Mouse (Mus musculus) spleen, adult 2 months (tissue): Measurements from ENCODE around the gene S1pr4. TPM values are rescaled to one million over a fixed set of nuclear protein-coding genes. Genes with fewer than 3 reads are reported as not detected.

Experiments used
- DNase-seq, 2 experiments: peaks; one replicate each; pipeline versions ENCODE4 v3.0.0 to v3.0.0-alpha.2; 2012 to 2021; ENCODE audit warnings: low spot score in 2 of 2, low read depth in 1 of 2
- H3K27ac ChIP-seq: fragments of 200-500 bp; 2 replicates; pipeline ENCODE4 v1.5.1; 2012; ENCODE audit warnings: low read length, inconsistent platforms; ENCODE audit not compliant: insufficient read depth
- H3K27me3 ChIP-seq: fragments of 200-500 bp; 2 replicates; pipeline ENCODE4 v1.6.1; 2012; ENCODE audit warnings: mild to moderate bottlenecking, moderate library complexity, low read length, inconsistent platforms; ENCODE audit not compliant: control insufficient read depth, insufficient read depth
- H3K36me3 ChIP-seq: fragments of 200-500 bp; 2 replicates; pipeline ENCODE4 v1.6.1; 2012; ENCODE audit warnings: mild to moderate bottlenecking, low read length, inconsistent platforms; ENCODE audit not compliant: control insufficient read depth, insufficient read depth
- H3K4me1 ChIP-seq: fragments of 200-500 bp; 2 replicates; pipeline ENCODE4 v1.6.1; 2011; ENCODE audit warnings: inconsistent platforms; ENCODE audit not compliant: control insufficient read depth, insufficient read depth, insufficient read length
- H3K4me3 ChIP-seq: fragments of 200-500 bp; 2 replicates; pipeline ENCODE4 v1.5.1; 2011; ENCODE audit warnings: mild to moderate bottlenecking, inconsistent platforms; ENCODE audit not compliant: insufficient read depth, insufficient read length; ENCODE audit errors: extremely low read depth
- CTCF ChIP-seq: fragments of 200-500 bp; IDR thresholded peaks from 2 replicates; pipeline ENCODE4 v1.5.1; 2011; ENCODE audit warnings: mild to moderate bottlenecking, inconsistent platforms; ENCODE audit not compliant: insufficient read depth, insufficient read length, insufficient replicate concordance; ENCODE audit errors: extremely low read depth
- POLR2A ChIP-seq: fragments of 200-500 bp; IDR thresholded peaks from 2 replicates; pipeline ENCODE4 v1.6.1; 2011; ENCODE audit warnings: low read depth, low read length, inconsistent platforms
- WGBS: fragments of 180-500 bp; shearing (Covaris S2); methylation state at CpG from one replicate; pipeline ENCODE4 v1.1.7; 2018; 5-methylcytosine and 5-hydroxymethylcytosine counted together
- polyA plus RNA-seq: library from polyadenylated mRNA; depleted of rRNA; stranded (reverse); fragments of >200 nt; gene quantifications from 2 replicates; pipeline ENCODE4 v1.2.3, GENCODE M21; 2012

Gene S1pr4
- polyA plus RNA-seq, 1 experiment, result 127 TPM

- no peak for DNase-seq
- no peaks in the 10 kb centered on the region for H3K27me3 ChIP-seq
- 25% methylated on average over 3 of the region's 3 CpGs for WGBS
- H3K4me3 ChIP-seq, result no peak overlapping the region
- peaks cover 42% of the 10 kb centered on the region; the same call in 1 of the 2 replicates for H3K4me1 ChIP-seq
- TF ChIP-seq POLR2A, result no peak
- peak overlapping the region; percentile 65 for H3K27ac ChIP-seq
- no peaks in the 10 kb centered on the region for H3K36me3 ChIP-seq
Measured at GRCm38 (mm10) chr10:81519978-81520365, 20.0 kb upstream of the S1pr4 start.

DNA sequence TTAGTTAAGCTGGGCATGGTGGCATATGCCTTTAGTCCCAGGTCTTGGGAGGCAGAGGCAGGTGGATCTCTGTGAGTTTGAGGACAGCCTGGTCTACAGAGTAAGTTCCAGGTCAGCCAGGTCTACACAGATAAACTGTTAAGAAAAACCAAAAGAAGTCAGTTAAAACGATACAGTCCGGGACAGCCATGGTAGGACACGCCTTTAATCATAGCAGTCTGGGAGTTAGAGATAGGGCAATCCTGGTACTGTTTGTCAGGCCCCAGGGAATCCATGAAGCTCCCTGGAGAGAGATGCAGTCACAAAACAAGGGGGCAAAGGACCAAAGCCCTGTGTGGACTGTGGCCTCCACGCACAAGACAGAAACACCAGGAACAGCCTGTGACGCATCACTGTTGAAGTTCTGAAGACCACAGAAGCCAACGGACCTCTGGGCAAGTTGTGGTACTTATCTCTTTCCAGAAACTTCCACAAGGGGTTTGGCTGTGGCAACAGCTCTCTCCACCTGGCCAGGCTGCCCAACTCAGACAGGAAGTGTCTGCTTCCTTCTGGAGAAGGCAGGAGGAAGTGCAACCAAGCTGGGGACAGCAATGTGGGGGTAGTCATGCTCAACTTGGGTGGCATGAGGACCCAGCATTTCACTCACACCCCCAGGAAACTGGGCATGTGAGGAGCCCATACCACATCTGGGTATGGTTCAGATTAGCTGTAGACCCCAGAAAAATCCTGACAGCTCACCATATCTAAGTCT is 19.5 kb upstream of the S1pr4 start:
- DNase-seq, result peak in 1 of 2 experiments; percentile 49
- H3K4me1 ChIP-seq, result peaks cover 37% of the 10 kb centered on the region; the same call in 1 of the 2 replicates
- H3K4me3 ChIP-seq, result no peak overlapping the region
- WGBS, result 17% methylated on average over 6 of the region's 6 CpGs
- no peaks in the 10 kb centered on the region for H3K27me3 ChIP-seq
- peak overlapping the region; percentile 65 for H3K27ac ChIP-seq
- TF ChIP-seq POLR2A (no peak), CTCF (no peak)
- H3K36me3 ChIP-seq, result no peaks in the 10 kb centered on the region

GRCm38 (mm10) chr10:81518546-81518945 is 18.6 kb upstream of the S1pr4 start:
- no peak overlapping the region for H3K4me3 ChIP-seq
- WGBS, result 23% methylated on average over 4 of the region's 4 CpGs
- peaks cover 2% of the 10 kb centered on the region; the same call in 1 of the 2 replicates for H3K36me3 ChIP-seq
- no peak overlapping the region for H3K27ac ChIP-seq
- H3K27me3 ChIP-seq, result no peaks in the 10 kb centered on the region
- DNase-seq, result peak; percentile 45 to 81
- TF ChIP-seq POLR2A, result no peak
- TF ChIP-seq CTCF, result peak; percentile 52; the same call in 1 of the 2 replicates
- H3K4me1 ChIP-seq, result peaks cover 32% of the 10 kb centered on the region; the same call in 1 of the 2 replicates

DNA sequence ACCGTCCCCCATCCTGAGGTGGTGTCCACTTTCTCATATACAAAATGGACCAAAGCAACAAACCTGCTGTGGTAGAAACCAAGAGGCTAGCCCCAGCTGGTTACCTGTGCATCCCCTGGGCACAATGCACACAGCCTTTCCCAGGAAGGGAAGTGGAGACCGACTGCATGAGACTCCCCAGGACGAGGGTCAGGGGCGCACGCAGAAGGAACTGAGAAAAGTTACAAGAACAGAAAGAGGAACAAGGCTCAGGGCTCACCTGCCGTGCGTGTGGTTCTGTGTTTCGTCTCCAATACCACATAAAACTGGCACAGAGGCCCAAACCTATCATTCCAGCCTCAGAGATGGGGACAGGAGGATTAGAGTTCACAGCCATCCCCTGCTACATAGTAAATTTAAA is 17.3 kb upstream of the S1pr4 start:
- TF ChIP-seq CTCF (no peak), POLR2A (no peak)
- H3K27ac ChIP-seq, result peak overlapping the region; percentile 78
- WGBS, result 16% methylated on average over 8 of the region's 8 CpGs

GRCm38 (mm10) chr10:81513798-81514197 is 13.9 kb upstream of the S1pr4 start:
- Histone ChIP-seq H3K4me1 (peaks cover 15% of the 10 kb centered on the region; the same call in 1 of the 2 replicates), H3K27ac (no peak overlapping the region), H3K36me3 (peaks cover 2% of the 10 kb centered on the region; the same call in 1 of the 2 replicates), H3K27me3 (no peaks in the 10 kb centered on the region), H3K4me3 (no peak overlapping the region)
- no peak for DNase-seq
- TF ChIP-seq POLR2A (no peak), CTCF (no peak)
- 90% methylated on average over 5 of the region's 5 CpGs for WGBS

More for the DNA sequence above, 17.3 kb upstream of the S1pr4 start:
- Histone ChIP-seq H3K4me1 (peaks cover 28% of the 10 kb centered on the region; the same call in 1 of the 2 replicates), H3K27me3 (no peaks in the 10 kb centered on the region), H3K4me3 (no peak overlapping the region), H3K36me3 (peaks cover 2% of the 10 kb centered on the region; the same call in 1 of the 2 replicates)
- peak; percentile 49 to 68 for DNase-seq

DNA sequence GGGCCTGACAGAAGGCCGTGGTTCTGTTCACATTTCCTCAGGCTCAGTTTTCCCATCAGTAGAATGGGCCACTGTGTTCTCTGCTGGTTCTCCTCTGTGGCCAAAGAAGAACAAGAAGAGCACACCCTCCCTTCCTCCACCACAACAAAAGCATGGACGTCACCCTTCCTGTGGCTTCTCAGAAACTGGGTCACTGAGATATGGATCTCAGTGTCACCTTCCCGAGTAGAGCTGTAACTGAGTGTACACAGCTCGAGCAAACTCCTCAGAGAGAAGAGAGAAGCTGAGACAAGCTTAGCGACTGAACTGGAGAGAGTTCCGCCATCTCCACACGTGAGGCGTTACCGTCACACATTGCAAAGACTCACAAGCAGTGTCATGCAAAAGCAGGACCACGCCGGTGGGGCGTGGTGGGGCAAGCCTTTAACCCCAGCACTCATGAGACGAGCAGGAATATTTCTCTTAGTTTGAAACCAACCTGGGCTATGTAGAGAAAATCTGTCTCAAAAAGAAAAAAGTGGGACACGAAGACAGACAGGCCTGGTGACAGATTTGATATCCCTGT is 10.4 kb upstream of the S1pr4 start:
- Histone ChIP-seq H3K27ac (no peak overlapping the region), H3K4me1 (no peaks in the 10 kb centered on the region), H3K4me3 (no peak overlapping the region), H3K27me3 (no peaks in the 10 kb centered on the region), H3K36me3 (peaks cover 2% of the 10 kb centered on the region; the same call in 1 of the 2 replicates)
- 73% methylated on average over 14 of the region's 14 CpGs for WGBS
- TF ChIP-seq POLR2A (no peak), CTCF (no peak)
- DNase-seq, result no peak
